Mouse (Mus musculus): ENCODE measurements around the gene Rnf227. TPM values are rescaled to one million over a fixed set of nuclear protein-coding genes. Genes with fewer than 3 reads are reported as not detected.

Rnf227 gene
- polyA plus RNA-seq, 1 experiment from 2014 or later = 25.7 TPM

Other genes starting within 250 kb of the Rnf227 start
- 8.2 and 10.0 TPM in 2 replicates for gene Per1, start 245.2 kb upstream of the Rnf227 start, polyA plus RNA-seq (2014; fragmentation: Nextera tagmentation; extraction: Ambion mirVana)
- 0.11 and 0.24 TPM in 2 replicates for gene Hes7, start 220.1 kb upstream of the Rnf227 start, polyA plus RNA-seq (2014; fragmentation: Nextera tagmentation; extraction: Ambion mirVana)
- 0.39 TPM in 1 of 2 replicates, not detected in the other for gene 9130213A22Rik, start 217.9 kb upstream of the Rnf227 start, polyA plus RNA-seq (2014; fragmentation: Nextera tagmentation; extraction: Ambion mirVana)
- gene Aloxe3, start 214.6 kb upstream of the Rnf227 start, polyA plus RNA-seq (2014; fragmentation: Nextera tagmentation; extraction: Ambion mirVana) = not detected in 2 replicates
- 0.08 TPM in 1 of 2 replicates, not detected in the other for gene Alox12b, start 183.5 kb upstream of the Rnf227 start, polyA plus RNA-seq (2014; fragmentation: Nextera tagmentation; extraction: Ambion mirVana)
- gene Alox8, start 142.6 kb upstream of the Rnf227 start, polyA plus RNA-seq (2014; fragmentation: Nextera tagmentation; extraction: Ambion mirVana) = 0.08 and 0.11 TPM in 2 replicates
- gene Gucy2e, start 103.4 kb upstream of the Rnf227 start, polyA plus RNA-seq (2014; fragmentation: Nextera tagmentation; extraction: Ambion mirVana) = 0.05 and 0.07 TPM in 2 replicates
- 31.7 and 32.1 TPM in 2 replicates for gene Cntrob, start 16.7 kb upstream of the Rnf227 start, polyA plus RNA-seq (2014; fragmentation: Nextera tagmentation; extraction: Ambion mirVana)
- gene Trappc1, start 16.5 kb upstream of the Rnf227 start, polyA plus RNA-seq (2014; fragmentation: Nextera tagmentation; extraction: Ambion mirVana) = 188 and 196 TPM in 2 replicates
- gene Kcnab3, start 14.2 kb upstream of the Rnf227 start, polyA plus RNA-seq (2014; fragmentation: Nextera tagmentation; extraction: Ambion mirVana) = 3.5 and 3.7 TPM in 2 replicates
- gene Chd3, start 28.9 kb downstream of the Rnf227 start, polyA plus RNA-seq (2014; fragmentation: Nextera tagmentation; extraction: Ambion mirVana) = 53.0 and 61.4 TPM in 2 replicates
- 105 and 109 TPM in 2 replicates for gene Naa38, start 55.0 kb downstream of the Rnf227 start, polyA plus RNA-seq (2014; fragmentation: Nextera tagmentation; extraction: Ambion mirVana)
- 43.7 and 44.4 TPM in 2 replicates for gene Cyb5d1, start 55.2 kb downstream of the Rnf227 start, polyA plus RNA-seq (2014; fragmentation: Nextera tagmentation; extraction: Ambion mirVana)
- gene Tmem88, start 57.8 kb downstream of the Rnf227 start, polyA plus RNA-seq (2014; fragmentation: Nextera tagmentation; extraction: Ambion mirVana) = 15.6 and 18.5 TPM in 2 replicates
- 40.9 and 41.0 TPM in 2 replicates for gene Kdm6b, start 73.2 kb downstream of the Rnf227 start, polyA plus RNA-seq (2014; fragmentation: Nextera tagmentation; extraction: Ambion mirVana)
- gene Dnah2, start 208.6 kb downstream of the Rnf227 start, polyA plus RNA-seq (2014; fragmentation: Nextera tagmentation; extraction: Ambion mirVana) = 2.1 and 2.6 TPM in 2 replicates
- 13.1 and 14.9 TPM in 2 replicates for gene Efnb3, start 219.7 kb downstream of the Rnf227 start, polyA plus RNA-seq (2014; fragmentation: Nextera tagmentation; extraction: Ambion mirVana)
- 39.3 and 44.1 TPM in 2 replicates for gene Wrap53, start 239.8 kb downstream of the Rnf227 start, polyA plus RNA-seq (2014; fragmentation: Nextera tagmentation; extraction: Ambion mirVana)
- gene Trp53, start 239.9 kb downstream of the Rnf227 start, polyA plus RNA-seq (2014; fragmentation: Nextera tagmentation; extraction: Ambion mirVana) = 168 and 175 TPM in 2 replicates

Data from forebrain, embryonic 11.5 days (tissue).